Mouse (Mus musculus) ZHBTc4 (cell line): Measurements from ENCODE around the gene Tsc22d4.

Experiments
- DNase-seq: peaks from one replicate; pipeline ENCODE4 v3.0.0-alpha.2; 2011; ENCODE audit warnings: low read depth, low spot score

Gene Tsc22d4

GRCm38 (mm10) chr5:137788171-137788570 lies 42.6 kb downstream of the Tsc22d4 start:
- peak; percentile 26 for DNase-seq

DNA sequence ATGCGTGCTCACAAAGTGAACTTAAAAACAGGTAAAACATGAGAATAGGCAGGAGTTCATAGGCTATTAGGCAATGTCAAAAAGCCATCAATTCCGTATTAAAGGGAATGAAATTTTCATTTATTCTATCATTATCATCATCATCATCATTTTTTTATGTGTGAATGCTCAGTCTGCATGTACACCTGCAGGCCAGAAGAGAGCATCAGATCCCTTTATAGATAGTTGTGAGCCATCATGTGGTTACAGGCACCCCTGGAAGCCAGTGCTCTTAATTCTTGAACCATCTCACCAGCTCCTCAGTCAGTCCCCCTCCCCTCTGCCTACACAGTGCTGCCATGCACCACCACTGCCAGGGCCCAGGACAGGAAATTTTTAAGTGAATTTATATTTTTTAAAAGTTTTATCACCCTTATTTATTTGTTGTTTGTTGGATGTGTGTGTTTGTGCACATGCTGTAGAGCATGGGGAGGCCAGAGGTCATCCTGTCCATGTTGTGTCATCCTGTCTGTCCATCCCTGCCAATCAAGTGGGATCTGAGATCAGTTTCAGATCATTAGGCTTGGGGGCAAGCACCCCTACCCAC lies 43.5 kb downstream of the Tsc22d4 start:
- no peak for DNase-seq

GRCm38 (mm10) chr5:137791553-137791952 lies 46.0 kb downstream of the Tsc22d4 start:
- DNase-seq = no peak

- DNase-seq = no peak
Measured at GRCm38 (mm10) chr5:137796606-137797005, 51.1 kb downstream of the Tsc22d4 start.

- DNase-seq = no peak
Measured at GRCm38 (mm10) chr5:137800917-137801316, 55.4 kb downstream of the Tsc22d4 start.

DNA sequence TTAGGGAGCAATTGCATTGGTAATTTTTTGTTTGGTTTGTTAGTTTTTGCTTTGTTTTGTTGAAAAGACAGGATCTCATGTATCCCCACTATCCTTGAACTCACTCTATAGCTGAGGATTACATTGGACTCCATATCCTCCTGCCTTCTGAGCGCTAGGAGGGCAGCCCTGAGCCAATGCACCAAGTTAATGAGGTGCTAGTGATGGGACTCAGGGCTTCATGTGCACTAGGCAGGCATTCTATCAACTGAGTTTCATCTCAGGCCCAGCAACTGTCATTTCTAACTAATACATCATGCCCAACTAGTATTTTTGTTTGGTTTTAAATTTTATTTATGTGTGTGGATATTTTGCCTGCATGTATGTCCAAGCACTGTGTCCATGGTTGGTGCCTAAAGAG lies 60.6 kb downstream of the Tsc22d4 start:
- no peak for DNase-seq

DNA sequence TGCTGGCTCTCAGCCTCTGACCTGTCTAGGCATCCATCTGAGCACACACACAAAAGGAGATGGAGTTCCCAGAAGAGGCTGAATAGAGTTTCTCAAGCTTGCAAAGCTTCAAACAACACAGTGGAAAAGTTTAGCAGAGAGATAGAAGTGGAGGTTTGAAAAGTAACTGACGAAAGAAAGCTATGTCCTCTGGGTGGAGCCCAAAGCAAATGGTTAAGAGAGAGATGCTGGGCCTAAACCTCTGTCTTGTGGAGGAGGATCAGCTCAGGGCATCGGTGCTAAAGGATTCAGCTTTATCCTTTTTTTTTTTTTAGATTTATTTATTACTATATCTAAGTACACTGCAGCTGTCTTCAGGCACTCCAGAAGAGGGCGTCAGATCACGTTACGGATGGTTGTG lies 62.8 kb downstream of the Tsc22d4 start:
- no peak for DNase-seq

- DNase-seq = no peak
Measured at GRCm38 (mm10) chr5:137817466-137818222, 72.1 kb downstream of the Tsc22d4 start.
